Mouse (Mus musculus) c-Kit-positive CD71-positive TER-119-positive erythroid progenitor cells, embryonic 14.5 days (primary cell): ENCODE data around the gene Prps1l3.
A peak's percentile ranks its signal among the peaks of the same experiment; 100 is the strongest.

ENCODE experiments used
- DNase-seq: peaks from one replicate; pipeline ENCODE4 v3.0.0-alpha.2; 2013; ENCODE audit warnings: low spot score

The Prps1l3 gene

DNA sequence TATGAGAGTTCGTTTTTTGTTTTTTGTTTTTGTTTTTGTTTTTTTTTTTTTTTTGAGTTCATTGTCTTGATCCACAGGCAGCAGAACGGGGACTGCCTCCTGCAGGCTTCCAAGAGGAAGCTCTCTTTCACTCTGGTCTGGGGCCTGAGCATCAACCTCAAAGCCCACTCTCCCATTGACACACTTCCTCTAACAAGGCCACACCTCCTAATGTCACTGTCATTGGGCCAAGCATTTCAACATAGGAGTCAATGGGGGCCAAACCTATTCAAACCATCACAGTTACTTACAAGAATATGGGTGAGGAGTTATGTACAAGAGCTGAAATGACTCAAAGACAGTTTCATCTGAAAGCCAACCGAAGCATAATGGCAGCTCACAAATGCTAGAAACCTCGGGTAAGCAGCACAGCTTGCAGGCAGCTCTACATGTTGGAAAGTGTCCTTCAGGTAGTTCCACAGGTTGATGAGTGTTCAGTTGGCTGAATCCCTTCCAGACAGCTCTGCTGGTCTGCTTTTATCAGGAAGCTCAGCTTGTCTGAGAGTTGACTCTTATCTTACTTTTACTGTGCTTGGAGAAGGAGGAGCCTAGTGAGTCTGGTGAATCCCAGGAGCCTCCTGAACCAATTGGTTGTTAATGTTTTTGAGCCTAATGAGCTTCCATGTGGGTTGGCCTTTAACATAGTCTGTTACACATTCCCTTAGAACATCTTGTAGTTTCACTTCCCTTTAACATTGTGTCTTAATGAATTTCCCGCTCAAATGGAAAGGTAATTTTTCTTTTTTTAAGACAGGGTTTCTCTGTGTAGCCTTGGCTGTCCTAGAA, 13.7 kb downstream of the Prps1l3 start:
- DNase-seq, result peak; percentile 35

DNA sequence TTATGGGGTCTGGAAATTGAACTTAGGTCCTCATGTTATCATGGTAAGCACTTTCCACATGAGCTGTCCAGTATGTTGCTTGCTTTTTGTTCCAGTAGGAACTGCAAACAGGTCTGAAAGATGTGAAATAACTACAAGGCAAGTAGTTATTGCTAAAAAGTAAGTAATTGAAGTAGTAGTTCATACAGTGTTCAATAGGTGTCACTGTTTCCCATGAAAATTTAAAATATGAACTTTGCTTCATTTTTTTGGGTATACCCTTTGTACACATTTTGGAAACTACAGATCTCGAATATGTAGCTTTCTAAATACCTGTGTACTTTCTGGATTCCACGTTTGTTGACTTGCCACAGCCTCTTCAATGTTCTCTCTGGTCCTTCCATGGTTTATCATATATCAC, 28.4 kb downstream of the Prps1l3 start:
- no peak for DNase-seq

DNA sequence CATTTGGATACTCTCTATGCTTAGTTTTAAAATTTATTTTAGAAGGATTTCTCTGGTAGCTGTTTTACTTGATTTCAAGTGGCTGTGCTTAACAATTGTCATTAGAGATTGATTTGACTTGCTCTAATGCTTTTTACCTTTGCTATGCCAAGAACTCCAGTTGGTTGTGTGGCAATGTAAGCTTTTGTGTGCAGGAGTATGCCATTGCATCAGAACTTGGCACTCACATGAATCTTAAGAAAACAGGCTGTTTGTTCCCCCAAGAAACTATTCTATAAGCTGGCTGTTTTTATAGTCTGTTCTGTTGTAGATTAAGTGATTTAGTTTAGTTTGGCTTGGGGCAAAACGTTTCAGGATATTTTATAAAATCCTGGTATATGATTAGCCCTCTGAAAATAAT, 45.2 kb downstream of the Prps1l3 start:
- no peak for DNase-seq

DNA sequence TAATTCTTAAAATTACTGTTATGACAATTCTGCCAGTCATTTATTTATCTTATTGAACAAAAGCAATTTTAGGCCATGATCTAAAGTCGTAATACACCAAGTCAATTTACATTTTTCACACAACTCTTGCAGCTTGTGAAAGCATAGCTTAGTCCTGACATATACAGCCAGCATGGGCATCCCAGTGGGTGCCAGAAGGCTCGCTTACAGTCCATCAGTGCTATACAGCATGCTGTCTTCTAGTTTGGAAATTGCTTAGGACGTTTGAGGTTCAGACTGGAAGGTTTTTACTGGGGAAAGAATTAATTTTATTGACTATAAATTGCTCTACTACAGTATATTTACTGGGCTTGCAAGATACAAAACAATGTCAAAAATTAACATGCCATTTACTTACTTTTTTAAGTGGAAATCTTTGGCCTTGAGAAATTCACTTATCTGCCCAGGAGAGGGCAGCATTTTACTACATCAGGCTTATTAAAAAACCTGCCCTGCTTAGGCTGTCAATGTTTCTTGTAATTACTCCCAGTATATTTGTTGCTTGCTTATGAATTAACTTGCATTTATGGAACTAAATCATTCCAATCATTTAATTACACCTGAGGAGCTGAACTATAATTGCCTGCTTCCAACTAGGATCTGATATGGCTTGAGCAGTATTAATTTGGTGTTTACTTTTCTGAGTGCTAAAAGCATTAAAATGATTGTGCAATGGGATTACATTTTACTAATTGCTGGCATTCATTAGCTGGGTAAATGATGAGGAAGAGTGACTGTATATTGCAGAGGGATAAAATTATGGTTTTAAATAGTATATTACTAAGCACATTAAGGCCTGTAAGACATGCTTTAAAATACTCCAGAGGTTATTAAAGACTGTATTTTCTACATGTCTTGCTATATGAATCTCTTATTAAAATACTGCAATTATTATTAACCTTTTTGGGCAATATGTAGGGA, 51.2 kb downstream of the Prps1l3 start:
- peak; percentile 15 for DNase-seq

DNA sequence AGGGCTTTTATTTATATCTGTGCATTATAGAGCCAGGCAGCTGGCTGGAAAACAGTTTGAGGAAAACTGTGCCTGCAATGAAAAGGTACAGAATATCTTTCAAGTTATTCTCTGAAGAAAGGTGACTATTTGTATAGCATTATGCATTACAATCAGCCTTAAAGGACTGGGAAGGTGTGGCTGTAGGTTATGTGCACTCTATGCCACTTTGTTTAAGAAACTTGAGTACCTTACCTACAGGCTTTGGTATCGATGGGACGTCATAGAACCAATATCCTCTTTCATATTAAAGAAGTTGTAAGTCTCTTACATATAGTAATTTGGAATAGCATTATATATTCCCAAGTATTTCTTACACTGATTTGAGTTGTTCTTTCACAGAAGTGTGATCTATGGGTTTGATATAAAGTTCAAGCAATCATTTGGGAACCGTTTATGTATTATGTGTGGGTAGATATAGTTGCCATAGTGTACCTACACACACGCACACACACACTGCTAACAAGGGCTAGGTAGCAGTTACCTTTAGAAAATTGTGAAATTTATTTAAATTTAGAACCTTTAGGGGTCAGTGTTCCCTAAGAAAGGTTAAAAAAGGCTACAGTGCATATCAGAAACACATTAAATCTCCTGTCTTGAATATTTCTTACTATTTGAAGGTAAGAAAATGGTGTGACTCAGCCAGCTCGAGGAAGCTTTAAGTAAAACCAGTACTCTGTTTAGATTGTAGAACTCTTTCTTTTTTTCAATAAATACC, 55.3 kb downstream of the Prps1l3 start:
- DNase-seq, result no peak
